Mouse (Mus musculus) spleen, adult 2 months (tissue): ENCODE measurements around the gene Sgta.

Experiments
- CTCF ChIP-seq: fragments of 200-500 bp; IDR thresholded peaks from 2 replicates; pipeline ENCODE4 v1.5.1; 2011; ENCODE audit warnings: mild to moderate bottlenecking, inconsistent platforms; ENCODE audit not compliant: insufficient read depth, insufficient read length, insufficient replicate concordance; ENCODE audit errors: extremely low read depth
- POLR2A ChIP-seq: fragments of 200-500 bp; IDR thresholded peaks from 2 replicates; pipeline ENCODE4 v1.6.1; 2011; ENCODE audit warnings: low read depth, low read length, inconsistent platforms

GRCm38 (mm10) chr10:81036251-81036650, 23.7 kb downstream of the Sgta start:
- TF ChIP-seq POLR2A (no peak), CTCF (no peak)
